Mouse (Mus musculus) forebrain, embryonic 15.5 days (tissue): ENCODE results near the gene Gm49355. TPM values are rescaled to one million over a fixed set of nuclear protein-coding genes. Genes with fewer than 3 reads are reported as not detected.
"Not testable (repeated sequence)": the region's sequence is repeated elsewhere in the genome, so short reads cannot be mapped to it uniquely, and the experiment has no call there.

ENCODE experiments used
- ATAC-seq: fragments of 200-750 bp; cut with Nextera tagmentation; replicated peaks from 2 replicates; pipeline ENCODE4 v1.8.0; 2017; ENCODE audit warnings: mild to moderate bottlenecking, moderate TSS enrichment, moderate library complexity
- H3K27ac ChIP-seq: fragments of 300-500 bp; sonication (generic); replicated peaks from 2 replicates; pipeline ENCODE4 v1.5.1; 2015; ENCODE audit warnings: mild to moderate bottlenecking, inconsistent platforms
- H3K27me3 ChIP-seq: fragments of 300-500 bp; sonication (generic); 2 replicates; pipeline ENCODE4 v1.6.1; 2015; ENCODE audit warnings: inconsistent platforms
- H3K36me3 ChIP-seq: fragments of 300-500 bp; sonication (generic); 2 replicates; pipeline ENCODE4 v1.6.1; 2015; ENCODE audit warnings: mild to moderate bottlenecking, inconsistent platforms
- H3K4me1 ChIP-seq: fragments of 300-500 bp; sonication (generic); 2 replicates; pipeline ENCODE4 v1.6.1; 2015; ENCODE audit warnings: inconsistent platforms
- H3K4me2 ChIP-seq: fragments of 300-500 bp; sonication (generic); replicated peaks from 2 replicates; pipeline ENCODE4 v1.6.1; 2015; ENCODE audit warnings: mild to moderate bottlenecking, inconsistent platforms
- H3K4me3 ChIP-seq: fragments of 300-500 bp; sonication (generic); 2 replicates; pipeline ENCODE4 v1.5.1; 2015; ENCODE audit warnings: mild to moderate bottlenecking, inconsistent platforms
- H3K9ac ChIP-seq: fragments of 300-500 bp; sonication (generic); replicated peaks from 2 replicates; pipeline ENCODE4 v1.6.1; 2015; ENCODE audit warnings: mild to moderate bottlenecking, inconsistent platforms
- H3K9me3 ChIP-seq: fragments of 300-500 bp; sonication (generic); 2 replicates; pipeline ENCODE4 v1.6.1; 2016; ENCODE audit warnings: inconsistent platforms
- WGBS: fragments of 180-500 bp; shearing (Covaris S2); methylation state at CpG from one replicate; pipeline ENCODE4 v1.1.7; 2015; ENCODE audit warnings: mixed read lengths; 5-methylcytosine and 5-hydroxymethylcytosine counted together
- polyA plus RNA-seq: library from polyadenylated mRNA; unstranded; fragments of >200 nt; fragmentation: Nextera tagmentation; extraction: Ambion mirVana; gene quantifications from 2 replicates; pipeline ENCODE4 v1.2.1, GENCODE M21; 2015

Gm49355 gene
- polyA plus RNA-seq: 0.17 TPM in 2 replicates

DNA sequence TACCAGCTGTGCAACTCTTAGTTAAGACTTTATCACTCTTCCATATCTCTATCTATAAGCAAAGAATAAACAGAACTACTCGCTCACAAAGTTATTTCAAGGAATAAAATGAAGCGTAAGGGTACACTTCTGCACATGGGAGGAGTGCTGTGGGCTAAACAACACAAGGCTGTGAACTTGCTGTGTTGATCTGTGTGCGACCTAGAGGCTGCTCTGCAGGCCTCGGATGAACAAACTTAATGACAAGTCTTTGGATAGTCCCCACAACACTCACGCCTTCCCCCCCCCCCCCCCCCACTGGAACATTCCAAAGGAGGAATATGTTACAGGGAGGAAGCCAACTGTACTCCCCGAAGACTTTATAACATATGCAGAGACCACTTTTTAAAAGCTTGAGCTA, at the start of gene Gm49355:
Gene Gm49355, plus strand, starts transcription at position 336 of the 400 bp plus-strand sequence.
- Histone ChIP-seq H3K9me3 (no peaks in the 10 kb centered on the region), H3K4me1 (peaks cover 3% of the 10 kb centered on the region; the same call in 1 of the 2 replicates), H3K36me3 (no peaks in the 10 kb centered on the region), H3K9ac (peak within 1 kb of the TSS; percentile 80), H3K27ac (peak within 1 kb of the TSS; percentile 84), H3K27me3 (0 out of 2 replicates have a peak, but pooled peaks cover 2% of the 10 kb centered on the region), H3K4me2 (peak within 1 kb of the TSS; percentile 65), H3K4me3 (peak within 1 kb of the TSS; percentile 77)
- WGBS: 82% methylated on average over 6 of the region's 6 CpGs
- ATAC-seq: peak; percentile 36; the same call in 1 of the 2 replicates

DNA sequence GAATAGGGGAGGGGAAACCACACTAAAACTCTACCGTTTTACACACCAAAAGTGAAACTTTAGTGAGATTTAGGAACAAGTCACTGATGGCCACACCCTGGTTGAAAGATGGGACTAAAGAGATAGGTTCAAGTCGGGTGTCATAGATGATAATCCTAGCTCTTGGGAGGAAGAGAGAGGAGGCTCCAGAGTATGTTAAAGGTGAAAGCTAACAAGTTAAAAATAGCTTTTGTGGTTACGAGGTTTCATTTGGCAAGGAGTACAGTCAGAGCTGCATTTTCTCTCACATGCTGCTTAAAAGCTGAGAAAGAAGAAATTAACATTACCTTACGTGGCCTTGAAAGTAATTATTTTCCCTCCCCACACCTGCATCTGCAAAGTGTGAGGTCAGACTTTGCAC, 40.0 kb upstream of the Gm49355 start:
- 79% methylated on average over 4 of the region's 4 CpGs for WGBS
- Histone ChIP-seq H3K4me2 (no peak overlapping the region), H3K4me1 (0 out of 2 replicates have a peak, but pooled peaks cover 2% of the 10 kb centered on the region), H3K27ac (no peak overlapping the region), H3K9me3 (no peaks in the 10 kb centered on the region), H3K9ac (no peak overlapping the region), H3K36me3 (0 out of 2 replicates have a peak, but pooled peaks cover 2% of the 10 kb centered on the region), H3K4me3 (no peak overlapping the region), H3K27me3 (no peaks in the 10 kb centered on the region)
- no peak for ATAC-seq

DNA sequence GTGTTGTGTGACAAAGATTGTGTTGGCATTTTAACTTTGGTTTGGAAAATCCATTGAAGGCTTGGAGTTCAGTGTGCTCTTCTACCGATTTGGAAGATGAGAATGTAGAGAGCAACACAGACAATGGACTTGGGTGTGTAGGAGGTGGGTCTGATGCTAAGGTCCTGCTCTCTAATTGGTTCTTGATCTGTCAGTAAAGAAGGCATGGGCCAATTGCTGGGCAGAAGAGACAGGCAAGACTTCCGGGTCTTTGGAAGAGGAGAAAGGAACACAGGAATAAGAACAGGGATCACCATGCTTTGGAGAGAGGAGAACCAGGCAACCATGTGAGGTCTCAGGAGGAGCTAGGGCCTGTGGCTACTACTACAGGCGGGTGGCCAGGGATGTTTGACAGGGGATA, 7.7 kb upstream of the Gm49355 start:
- Histone ChIP-seq H3K27ac (no peak overlapping the region), H3K27me3 (no peaks in the 10 kb centered on the region), H3K4me1 (no peaks in the 10 kb centered on the region), H3K36me3 (no peaks in the 10 kb centered on the region), H3K9me3 (no peaks in the 10 kb centered on the region), H3K9ac (no peak overlapping the region), H3K4me2 (no peak overlapping the region), H3K4me3 (no peak overlapping the region)
- ATAC-seq: no peak
- 68% methylated on average over 3 of the region's 3 CpGs for WGBS

- H3K9me3 ChIP-seq: no peaks in the 10 kb centered on the region
- under 1% methylated on average over 48 of the region's 48 CpGs for WGBS
- H3K27ac ChIP-seq: peak within 1 kb of the TSS; percentile 84
- peak; percentile 99 for ATAC-seq
- peak within 1 kb of the TSS; percentile 77 for H3K4me3 ChIP-seq
- peaks cover 3% of the 10 kb centered on the region; the same call in 1 of the 2 replicates for H3K4me1 ChIP-seq
- peak within 1 kb of the TSS; percentile 80 for H3K9ac ChIP-seq
- H3K27me3 ChIP-seq: 0 out of 2 replicates have a peak, but pooled peaks cover 2% of the 10 kb centered on the region
- no peaks in the 10 kb centered on the region for H3K36me3 ChIP-seq
- H3K4me2 ChIP-seq: peak within 1 kb of the TSS; percentile 65
Observed at GRCm38 (mm10) chr14:12284141-12284912, 551 bp downstream of the Gm49355 start, which contains the start of gene 3830406C13Rik. Gene 3830406C13Rik (plus strand): TSS chr14:12284173.

GRCm38 (mm10) chr14:12289747-12290146, 6.0 kb downstream of the Gm49355 start:
- not testable (repeated sequence) for H3K9me3 ChIP-seq, ATAC-seq, H3K27ac ChIP-seq, H3K4me1 ChIP-seq, H3K27me3 ChIP-seq, H3K36me3 ChIP-seq, H3K4me3 ChIP-seq, H3K9ac ChIP-seq, H3K4me2 ChIP-seq

DNA sequence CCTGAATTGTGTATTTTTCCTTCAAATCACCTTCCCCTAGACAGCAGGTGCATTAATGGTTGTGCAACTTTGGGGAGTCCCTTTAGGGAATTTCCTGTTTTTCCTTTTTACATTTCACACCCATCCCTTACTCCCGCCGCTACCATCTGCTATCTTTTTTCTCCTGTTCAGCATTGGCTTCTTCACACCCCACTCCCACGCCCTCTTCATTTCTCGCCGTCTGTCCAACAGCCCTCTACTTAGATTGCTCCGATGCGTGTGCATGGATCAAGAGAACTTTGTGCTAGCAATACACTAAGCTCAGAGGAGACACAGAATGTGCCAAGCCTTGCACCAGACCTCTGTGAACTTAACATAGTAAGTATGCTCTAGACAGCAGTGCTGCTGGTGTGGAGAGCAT, 12.6 kb downstream of the Gm49355 start:
- no peak overlapping the region for H3K27ac ChIP-seq
- ATAC-seq: 0 out of 2 replicates have a peak, but pooled peaks have one; percentile 36
- no peaks in the 10 kb centered on the region for H3K9me3 ChIP-seq
- no peak overlapping the region for H3K9ac ChIP-seq
- no peaks in the 10 kb centered on the region for H3K27me3 ChIP-seq
- 77% methylated on average over 7 of the region's 7 CpGs for WGBS
- no peaks in the 10 kb centered on the region for H3K36me3 ChIP-seq
- no peak overlapping the region for H3K4me2 ChIP-seq
- no peak overlapping the region for H3K4me3 ChIP-seq
- H3K4me1 ChIP-seq: no peaks in the 10 kb centered on the region

- Histone ChIP-seq H3K36me3 (no peaks in the 10 kb centered on the region), H3K4me3 (no peak overlapping the region), H3K9ac (no peak overlapping the region), H3K27me3 (no peaks in the 10 kb centered on the region), H3K4me1 (peaks cover 10% of the 10 kb centered on the region), H3K27ac (no peak overlapping the region), H3K9me3 (no peaks in the 10 kb centered on the region), H3K4me2 (no peak overlapping the region)
- no peak for ATAC-seq
Observed at GRCm38 (mm10) chr14:12299171-12299570, 15.4 kb downstream of the Gm49355 start.

- Histone ChIP-seq H3K4me3 (no peak overlapping the region), H3K4me1 (peaks cover 10% of the 10 kb centered on the region), H3K27me3 (no peaks in the 10 kb centered on the region), H3K27ac (no peak overlapping the region), H3K36me3 (no peaks in the 10 kb centered on the region), H3K9me3 (no peaks in the 10 kb centered on the region), H3K4me2 (no peak overlapping the region), H3K9ac (no peak overlapping the region)
- no peak for ATAC-seq
- 14% methylated on average over 6 of the region's 6 CpGs for WGBS
Observed at GRCm38 (mm10) chr14:12299654-12300053, 15.9 kb downstream of the Gm49355 start.

GRCm38 (mm10) chr14:12300275-12300674, 16.5 kb downstream of the Gm49355 start:
- no peak overlapping the region for H3K9ac ChIP-seq
- H3K4me3 ChIP-seq: no peak overlapping the region
- no peak overlapping the region for H3K27ac ChIP-seq
- no peaks in the 10 kb centered on the region for H3K27me3 ChIP-seq
- no peak for ATAC-seq
- 58% methylated on average over 4 of the region's 4 CpGs for WGBS
- H3K9me3 ChIP-seq: no peaks in the 10 kb centered on the region
- no peak overlapping the region for H3K4me2 ChIP-seq
- H3K36me3 ChIP-seq: no peaks in the 10 kb centered on the region
- peaks cover 10% of the 10 kb centered on the region for H3K4me1 ChIP-seq

- no peaks in the 10 kb centered on the region for H3K9me3 ChIP-seq
- H3K36me3 ChIP-seq: no peaks in the 10 kb centered on the region
- no peak overlapping the region for H3K4me2 ChIP-seq
- ATAC-seq: 0 out of 2 replicates have a peak, but pooled peaks have one; percentile 27
- 57% methylated on average over 3 of the region's 3 CpGs for WGBS
- H3K4me3 ChIP-seq: no peak overlapping the region
- H3K9ac ChIP-seq: no peak overlapping the region
- no peak overlapping the region for H3K27ac ChIP-seq
- peaks cover 10% of the 10 kb centered on the region for H3K4me1 ChIP-seq
- H3K27me3 ChIP-seq: no peaks in the 10 kb centered on the region
Observed at GRCm38 (mm10) chr14:12300677-12301076, 16.9 kb downstream of the Gm49355 start.

GRCm38 (mm10) chr14:12303106-12303505, 19.3 kb downstream of the Gm49355 start:
- H3K4me2 ChIP-seq: no peak overlapping the region
- no peaks in the 10 kb centered on the region for H3K9me3 ChIP-seq
- ATAC-seq: no peak
- 47% methylated on average over 2 of the region's 2 CpGs for WGBS
- no peak overlapping the region for H3K9ac ChIP-seq
- H3K4me1 ChIP-seq: peaks cover 10% of the 10 kb centered on the region
- peak overlapping the region; percentile 56 for H3K27ac ChIP-seq
- H3K4me3 ChIP-seq: no peak overlapping the region
- no peaks in the 10 kb centered on the region for H3K27me3 ChIP-seq
- H3K36me3 ChIP-seq: no peaks in the 10 kb centered on the region

- no peak for ATAC-seq
- peaks cover 25% of the 10 kb centered on the region for H3K4me1 ChIP-seq
- H3K4me2 ChIP-seq: no peak overlapping the region
- no peaks in the 10 kb centered on the region for H3K36me3 ChIP-seq
- peaks cover 15% of the 10 kb centered on the region for H3K27me3 ChIP-seq
- no peak overlapping the region for H3K9ac ChIP-seq
- WGBS: 89% methylated on average over 7 of the region's 7 CpGs
- no peaks in the 10 kb centered on the region for H3K9me3 ChIP-seq
- H3K4me3 ChIP-seq: no peak overlapping the region
- H3K27ac ChIP-seq: no peak overlapping the region
Observed at GRCm38 (mm10) chr14:12333622-12334021, 49.8 kb downstream of the Gm49355 start.
